Mouse (Mus musculus): ENCODE measurements around the gene Psmb6. TPM values are rescaled to one million over a fixed set of nuclear protein-coding genes. Genes with fewer than 3 reads are reported as not detected.
"Not testable (repeated sequence)": the region's sequence is repeated elsewhere in the genome, so short reads cannot be mapped to it uniquely, and the experiment has no call there.

The Psmb6 gene
- polyA plus RNA-seq, 1 experiment from 2014 or later, result 737 TPM

DNA sequence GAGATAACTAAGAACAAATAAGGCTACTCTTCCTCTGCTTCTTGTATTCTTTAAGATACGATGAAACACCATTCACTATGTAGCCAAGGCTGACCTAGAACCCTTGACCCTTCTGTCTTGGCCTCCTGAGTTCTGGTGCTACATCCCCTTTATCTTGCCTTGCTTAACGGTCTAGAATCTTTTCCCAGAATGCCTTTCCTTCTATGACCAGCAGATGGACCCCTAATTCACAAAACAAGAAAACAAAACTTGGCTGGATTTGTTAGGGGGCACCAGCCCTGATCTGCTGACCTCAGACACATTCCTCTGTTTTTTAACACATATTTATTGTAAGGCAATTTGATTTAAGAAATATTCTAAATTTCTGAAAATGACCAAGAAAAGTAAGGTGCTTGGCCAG lies 8.8 kb upstream of the Psmb6 start:
- no peak overlapping the region for H3K9ac ChIP-seq (ENCODE audit: low read depth, low read length)
- no peak overlapping the region for H3K4me3 ChIP-seq (ENCODE audit: low read depth, low read length)
- 31% methylated on average over 2 of the region's 2 CpGs for WGBS
- no peak overlapping the region for H3K4me2 ChIP-seq (ENCODE audit: low read length)
- no peak for ATAC-seq
- no peaks in the 10 kb centered on the region for H3K9me3 ChIP-seq (replicated peaks; ENCODE audit: control insufficient read depth, low read length, poor library complexity, severe bottlenecking)
- no peaks in the 10 kb centered on the region for H3K36me3 ChIP-seq (ENCODE audit: control insufficient read depth, insufficient read depth, low read length)
- no peaks in the 10 kb centered on the region for H3K4me1 ChIP-seq (ENCODE audit: control insufficient read depth, insufficient read depth, low read length)
- no peaks in the 10 kb centered on the region for H3K27me3 ChIP-seq (ENCODE audit: control insufficient read depth, insufficient read depth, low read depth, low read length)
- no peak overlapping the region for H3K27ac ChIP-seq (ENCODE audit: low read length)

GRCm38 (mm10) chr11:70518436-70518835 lies 6.7 kb upstream of the Psmb6 start:
- Histone ChIP-seq H3K4me3 (ENCODE audit: low read depth, low read length) (no peak overlapping the region), H3K4me2 (ENCODE audit: low read length) (no peak overlapping the region), H3K27me3 (ENCODE audit: control insufficient read depth, insufficient read depth, low read depth, low read length) (no peaks in the 10 kb centered on the region), H3K36me3 (ENCODE audit: control insufficient read depth, insufficient read depth, low read length) (no peaks in the 10 kb centered on the region), H3K9me3 (replicated peaks; ENCODE audit: control insufficient read depth, low read length, poor library complexity, severe bottlenecking) (no peaks in the 10 kb centered on the region), H3K9ac (ENCODE audit: low read depth, low read length) (no peak overlapping the region), H3K27ac (ENCODE audit: low read length) (no peak overlapping the region), H3K4me1 (ENCODE audit: control insufficient read depth, insufficient read depth, low read length) (no peaks in the 10 kb centered on the region)
- 72% methylated on average over 1 of the region's 1 CpGs for WGBS
- no peak for ATAC-seq

DNA sequence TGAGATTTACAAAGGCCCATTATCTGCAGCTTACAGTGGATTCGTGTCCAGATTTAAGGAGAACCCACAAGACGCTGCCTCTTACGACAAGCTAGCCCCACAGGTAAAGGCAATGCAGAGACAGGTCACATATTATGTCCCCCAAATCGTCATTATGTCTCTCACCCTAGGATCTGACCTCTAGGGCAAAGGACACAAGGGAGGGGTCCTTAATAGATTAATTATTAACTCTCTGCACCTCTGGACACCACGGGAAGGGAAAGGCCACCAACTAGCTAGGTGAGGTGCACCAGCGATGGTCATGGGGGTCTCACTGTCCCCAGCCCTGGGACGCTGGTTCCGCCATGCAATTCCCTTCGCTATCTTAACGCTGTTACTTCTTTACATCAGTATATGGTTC lies 6.2 kb upstream of the Psmb6 start, which contains the start of gene Gltpd2:
Gene Gltpd2, plus strand, starts transcription at position 274 of the 400 bp plus-strand sequence.
- H3K36me3 ChIP-seq (ENCODE audit: control insufficient read depth, insufficient read depth, low read length), result no peaks in the 10 kb centered on the region
- H3K4me2 ChIP-seq (ENCODE audit: low read length), result peak within 1 kb of the TSS; percentile 47
- peak within 1 kb of the TSS; percentile 62 for H3K9ac ChIP-seq (ENCODE audit: low read depth, low read length)
- no peaks in the 10 kb centered on the region for H3K4me1 ChIP-seq (ENCODE audit: control insufficient read depth, insufficient read depth, low read length)
- ATAC-seq, result no peak
- no peaks in the 10 kb centered on the region for H3K27me3 ChIP-seq (ENCODE audit: control insufficient read depth, insufficient read depth, low read depth, low read length)
- H3K4me3 ChIP-seq (ENCODE audit: low read depth, low read length), result peak within 1 kb of the TSS; percentile 22
- WGBS, result 87% methylated on average over 10 of the region's 10 CpGs
- no peaks in the 10 kb centered on the region for H3K9me3 ChIP-seq (replicated peaks; ENCODE audit: control insufficient read depth, low read length, poor library complexity, severe bottlenecking)
- H3K27ac ChIP-seq (ENCODE audit: low read length), result no peak within 1 kb of the TSS

DNA sequence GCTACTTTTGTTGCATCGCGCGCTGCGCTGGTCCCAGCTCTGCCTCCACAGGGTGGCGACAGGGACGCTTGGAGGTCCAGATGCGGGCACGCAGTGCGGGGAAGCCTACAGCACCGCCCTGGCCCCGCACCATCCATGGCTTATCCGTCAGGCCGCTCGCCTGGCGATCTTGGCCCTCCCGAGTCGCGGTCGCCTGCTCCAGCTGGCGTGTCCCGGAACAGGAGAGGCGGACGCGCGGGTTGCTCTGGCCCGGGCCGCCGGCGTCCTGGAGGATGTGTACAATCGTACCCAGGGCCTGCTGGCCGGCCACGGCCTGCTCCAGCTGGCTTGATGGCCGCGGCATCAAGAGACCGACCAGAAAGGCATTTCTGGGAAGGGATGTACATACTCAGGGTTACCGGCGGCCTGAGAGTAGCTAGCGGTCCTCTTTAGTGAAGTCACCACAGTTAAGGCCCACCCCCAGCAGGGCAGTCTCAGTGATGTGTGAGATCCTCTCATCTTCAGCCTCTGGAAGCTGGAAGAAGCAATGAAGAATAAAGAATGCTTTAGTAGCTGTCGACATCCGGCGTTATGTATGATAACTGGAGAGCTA lies 4.9 kb upstream of the Psmb6 start:
- Histone ChIP-seq H3K4me1 (ENCODE audit: control insufficient read depth, insufficient read depth, low read length) (no peaks in the 10 kb centered on the region), H3K27ac (ENCODE audit: low read length) (peak overlapping the region; percentile 57; the same call in 1 of the 2 replicates), H3K9me3 (replicated peaks; ENCODE audit: control insufficient read depth, low read length, poor library complexity, severe bottlenecking) (no peaks in the 10 kb centered on the region), H3K4me3 (ENCODE audit: low read depth, low read length) (peak overlapping the region; percentile 22), H3K27me3 (ENCODE audit: control insufficient read depth, insufficient read depth, low read depth, low read length) (no peaks in the 10 kb centered on the region), H3K4me2 (ENCODE audit: low read length) (peak overlapping the region; percentile 47), H3K36me3 (ENCODE audit: control insufficient read depth, insufficient read depth, low read length) (no peaks in the 10 kb centered on the region), H3K9ac (ENCODE audit: low read depth, low read length) (peak overlapping the region; percentile 62)
- peak; percentile 58; the same call in 1 of the 2 replicates for ATAC-seq
- 13% methylated on average over 41 of the region's 41 CpGs for WGBS

- not testable (repeated sequence) for H3K4me2 ChIP-seq (ENCODE audit: low read length); H3K27me3 ChIP-seq (ENCODE audit: control insufficient read depth, insufficient read depth, low read depth, low read length); H3K9me3 ChIP-seq (replicated peaks; ENCODE audit: control insufficient read depth, low read length, poor library complexity, severe bottlenecking); H3K4me3 ChIP-seq (ENCODE audit: low read depth, low read length); H3K9ac ChIP-seq (ENCODE audit: low read depth, low read length); H3K27ac ChIP-seq (ENCODE audit: low read length); H3K4me1 ChIP-seq (ENCODE audit: control insufficient read depth, insufficient read depth, low read length); ATAC-seq
- peaks cover 11% of the 10 kb centered on the region for H3K36me3 ChIP-seq (ENCODE audit: control insufficient read depth, insufficient read depth, low read length)
- 89% methylated on average over 8 of the region's 8 CpGs for WGBS
Observed at GRCm38 (mm10) chr11:70523306-70523989, 1.7 kb upstream of the Psmb6 start.

GRCm38 (mm10) chr11:70524782-70525181 lies 385 bp upstream of the Psmb6 start:
- Histone ChIP-seq H3K27ac (ENCODE audit: low read length) (no peak overlapping the region), H3K36me3 (ENCODE audit: control insufficient read depth, insufficient read depth, low read length) (peaks cover 14% of the 10 kb centered on the region), H3K4me1 (ENCODE audit: control insufficient read depth, insufficient read depth, low read length) (peaks cover 5% of the 10 kb centered on the region), H3K27me3 (ENCODE audit: control insufficient read depth, insufficient read depth, low read depth, low read length) (no peaks in the 10 kb centered on the region), H3K9ac (ENCODE audit: low read depth, low read length) (peak overlapping the region; percentile 56), H3K9me3 (replicated peaks; ENCODE audit: control insufficient read depth, low read length, poor library complexity, severe bottlenecking) (no peaks in the 10 kb centered on the region), H3K4me3 (ENCODE audit: low read depth, low read length) (peak overlapping the region; percentile 59), H3K4me2 (ENCODE audit: low read length) (peak overlapping the region; percentile 53)
- WGBS, result 6% methylated on average over 8 of the region's 8 CpGs
- peak; percentile 25; the same call in 1 of the 2 replicates for ATAC-seq

- Histone ChIP-seq H3K36me3 (ENCODE audit: control insufficient read depth, insufficient read depth, low read length) (peaks cover 14% of the 10 kb centered on the region), H3K9me3 (replicated peaks; ENCODE audit: control insufficient read depth, low read length, poor library complexity, severe bottlenecking) (no peaks in the 10 kb centered on the region), H3K4me1 (ENCODE audit: control insufficient read depth, insufficient read depth, low read length) (peaks cover 5% of the 10 kb centered on the region), H3K27ac (ENCODE audit: low read length) (no peak overlapping the region), H3K4me3 (ENCODE audit: low read depth, low read length) (peak overlapping the region; percentile 59), H3K27me3 (ENCODE audit: control insufficient read depth, insufficient read depth, low read depth, low read length) (no peaks in the 10 kb centered on the region), H3K9ac (ENCODE audit: low read depth, low read length) (peak overlapping the region; percentile 64), H3K4me2 (ENCODE audit: low read length) (peak overlapping the region; percentile 80)
- ATAC-seq, result peak; percentile 42
- WGBS, result 1% methylated on average over 12 of the region's 12 CpGs
Observed at GRCm38 (mm10) chr11:70525726-70526125, 559 bp downstream of the Psmb6 start.

- peaks cover 14% of the 10 kb centered on the region for H3K36me3 ChIP-seq (ENCODE audit: control insufficient read depth, insufficient read depth, low read length)
- no peak overlapping the region for H3K27ac ChIP-seq (ENCODE audit: low read length)
- peak overlapping the region; percentile 64; the same call in 1 of the 2 replicates for H3K9ac ChIP-seq (ENCODE audit: low read depth, low read length)
- H3K4me3 ChIP-seq (ENCODE audit: low read depth, low read length), result peak overlapping the region; percentile 59
- H3K9me3 ChIP-seq (replicated peaks; ENCODE audit: control insufficient read depth, low read length, poor library complexity, severe bottlenecking), result no peaks in the 10 kb centered on the region
- WGBS, result 92% methylated on average over 12 of the region's 12 CpGs
- no peak for ATAC-seq
- H3K4me2 ChIP-seq (ENCODE audit: low read length), result peak overlapping the region; percentile 80
- H3K27me3 ChIP-seq (ENCODE audit: control insufficient read depth, insufficient read depth, low read depth, low read length), result no peaks in the 10 kb centered on the region
- peaks cover 5% of the 10 kb centered on the region for H3K4me1 ChIP-seq (ENCODE audit: control insufficient read depth, insufficient read depth, low read length)
Observed at GRCm38 (mm10) chr11:70526211-70526610, 1.0 kb downstream of the Psmb6 start.

DNA sequence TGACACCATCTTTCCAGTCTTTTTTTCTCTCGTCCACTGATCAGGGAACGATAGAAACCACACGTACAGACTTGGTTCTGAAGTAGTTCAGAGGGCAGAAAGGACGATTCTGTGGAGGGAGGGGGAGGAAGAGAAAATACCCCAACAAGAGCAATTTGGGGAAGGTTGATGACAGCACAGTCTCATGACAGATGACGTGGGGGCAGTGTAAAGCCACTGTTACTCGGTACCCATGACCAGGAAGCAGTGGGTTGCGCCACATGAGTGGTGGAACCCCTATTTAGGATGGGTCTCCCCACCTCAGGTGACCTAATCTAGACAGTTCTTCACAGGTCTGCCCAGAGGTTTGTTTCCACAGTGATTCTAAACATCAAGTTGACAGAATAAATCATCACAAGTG lies 3.4 kb downstream of the Psmb6 start:
- no peak overlapping the region for H3K4me3 ChIP-seq (ENCODE audit: low read depth, low read length)
- H3K4me1 ChIP-seq (ENCODE audit: control insufficient read depth, insufficient read depth, low read length), result peaks cover 5% of the 10 kb centered on the region
- H3K36me3 ChIP-seq (ENCODE audit: control insufficient read depth, insufficient read depth, low read length), result peaks cover 14% of the 10 kb centered on the region
- WGBS, result 88% methylated on average over 7 of the region's 7 CpGs
- no peaks in the 10 kb centered on the region for H3K27me3 ChIP-seq (ENCODE audit: control insufficient read depth, insufficient read depth, low read depth, low read length)
- no peak overlapping the region for H3K4me2 ChIP-seq (ENCODE audit: low read length)
- H3K27ac ChIP-seq (ENCODE audit: low read length), result no peak overlapping the region
- ATAC-seq, result no peak
- H3K9me3 ChIP-seq (replicated peaks; ENCODE audit: control insufficient read depth, low read length, poor library complexity, severe bottlenecking), result no peaks in the 10 kb centered on the region
- H3K9ac ChIP-seq (ENCODE audit: low read depth, low read length), result no peak overlapping the region

All from midbrain, embryonic 16.5 days (tissue).